Mouse (Mus musculus): Measurements from ENCODE around the gene Rab3a.

DNA sequence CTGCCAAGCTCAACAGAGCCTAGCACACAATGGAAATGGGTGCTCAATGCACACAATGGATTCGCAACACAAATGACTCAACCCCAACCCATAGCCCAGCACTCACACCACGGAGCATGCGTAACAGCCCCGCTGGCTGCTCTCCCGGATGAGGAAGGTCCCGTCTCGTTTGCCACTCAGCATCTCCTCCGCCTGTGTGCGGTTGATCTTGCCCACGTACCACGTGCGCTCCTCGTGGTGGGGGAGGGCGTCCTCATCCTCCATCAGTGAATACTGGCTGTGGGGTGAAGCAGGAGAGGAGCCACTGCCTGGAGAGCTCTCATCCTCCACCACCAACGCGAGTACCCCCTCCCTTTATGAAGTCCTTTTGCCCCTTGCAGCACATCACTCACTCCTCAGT is 14.5 kb downstream of the Rab3a start:
- no peak for TF ChIP-seq POLR2A (IDR thresholded peaks at IDR 0.05; ENCODE audit: extremely low read depth, insufficient read depth, low read length)
- TF ChIP-seq CTCF (IDR thresholded peaks at IDR 0.05; ENCODE audit: extremely low read depth, insufficient read depth, low read length) = no peak
